Mouse (Mus musculus) lung, adult 2 months (tissue): Measurements from ENCODE around the gene Tpi1. TPM values are rescaled to one million over a fixed set of nuclear protein-coding genes. Genes with fewer than 3 reads are reported as not detected.
"Not testable (repeated sequence)": the region's sequence is repeated elsewhere in the genome, so short reads cannot be mapped to it uniquely, and the experiment has no call there.

ENCODE experiments used
- DNase-seq: peaks from one replicate; pipeline ENCODE4 v3.0.0; 2022
- H3K4me1 ChIP-seq: fragments of 200-500 bp; 2 replicates; pipeline ENCODE4 v1.6.1; 2011; ENCODE audit warnings: low read length; ENCODE audit not compliant: control insufficient read depth, insufficient read depth
- H3K4me3 ChIP-seq: fragments of 200-500 bp; replicated peaks from 2 replicates; pipeline ENCODE3; 2011; ENCODE audit warnings: low read depth, mild to moderate bottlenecking, control low read depth, low read length; ENCODE audit errors: extremely low read depth
- CTCF ChIP-seq: fragments of 200-500 bp; IDR thresholded peaks from 2 replicates; pipeline ENCODE4 v1.5.1; 2011; ENCODE audit warnings: mild to moderate bottlenecking, low read length, control low read depth; ENCODE audit not compliant: insufficient read depth
- POLR2A ChIP-seq: fragments of 200-500 bp; IDR thresholded peaks from 2 replicates; pipeline ENCODE4 v1.6.1; 2011; ENCODE audit warnings: low read depth, mild to moderate bottlenecking, control low read depth, low read length, borderline replicate concordance; ENCODE audit errors: extremely low read depth
- WGBS: fragments of 180-500 bp; shearing (Covaris S2); methylation state at CpG from one replicate; pipeline ENCODE4 v1.1.7; 2018; 5-methylcytosine and 5-hydroxymethylcytosine counted together
- polyA plus RNA-seq: library from polyadenylated mRNA; depleted of rRNA; stranded (reverse); fragments of >200 nt; gene quantifications from 2 replicates; pipeline ENCODE4 v1.2.3, GENCODE M21; 2012

The Tpi1 gene
- polyA plus RNA-seq, 1 experiment = 218 TPM

DNA sequence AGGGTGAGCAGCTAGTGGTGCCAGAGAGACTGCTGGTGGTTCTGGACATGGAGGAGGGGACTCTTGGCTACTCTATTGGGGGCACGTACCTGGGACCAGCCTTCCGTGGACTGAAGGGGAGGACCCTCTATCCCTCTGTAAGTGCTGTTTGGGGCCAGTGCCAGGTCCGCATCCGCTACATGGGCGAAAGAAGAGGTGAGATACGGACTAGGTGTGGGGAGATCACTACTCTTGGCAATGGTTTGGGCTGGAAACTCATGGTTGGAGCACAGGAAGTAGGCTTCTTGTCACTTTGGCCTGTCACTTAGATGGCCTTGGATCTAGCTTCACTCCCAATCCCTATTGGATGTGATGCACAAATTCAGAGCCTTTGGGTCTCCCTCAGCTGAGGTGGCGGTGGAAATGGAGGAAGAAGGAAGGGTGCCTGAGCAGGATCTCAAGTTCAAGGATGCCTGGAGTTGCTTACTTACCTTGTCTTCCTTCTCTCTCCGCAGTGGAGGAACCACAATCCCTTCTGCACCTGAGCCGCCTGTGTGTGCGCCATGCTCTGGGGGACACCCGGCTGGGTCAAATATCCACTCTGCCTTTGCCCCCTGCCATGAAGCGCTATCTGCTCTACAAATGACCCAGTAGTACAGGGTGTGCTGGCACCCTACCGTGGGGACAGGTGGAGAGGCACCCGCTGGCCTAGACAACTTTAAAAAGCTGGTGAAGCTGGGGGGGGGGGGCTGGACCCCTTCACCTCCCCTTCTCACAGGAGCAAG, 4.1 kb downstream of the Tpi1 start:
- no peak for DNase-seq
- TF ChIP-seq CTCF = no peak
- no peak; the same call in 1 of the 2 replicates for TF ChIP-seq POLR2A
- Histone ChIP-seq H3K4me3 (peak overlapping the region; percentile 94), H3K4me1 (peaks cover 20% of the 10 kb centered on the region)
- 49% methylated on average over 14 of the region's 14 CpGs for WGBS

GRCm38 (mm10) chr6:124809052-124809774, 4.9 kb downstream of the Tpi1 start:
- peak; percentile 45 for TF ChIP-seq CTCF
- 0 out of 2 replicates have a peak, but pooled peaks have one; percentile 4 for TF ChIP-seq POLR2A
- peaks cover 20% of the 10 kb centered on the region for H3K4me1 ChIP-seq
- H3K4me3 ChIP-seq = peak overlapping the region; percentile 94
- WGBS = under 1% methylated on average over 35 of the region's 35 CpGs
- peak; percentile 84 for DNase-seq

DNA sequence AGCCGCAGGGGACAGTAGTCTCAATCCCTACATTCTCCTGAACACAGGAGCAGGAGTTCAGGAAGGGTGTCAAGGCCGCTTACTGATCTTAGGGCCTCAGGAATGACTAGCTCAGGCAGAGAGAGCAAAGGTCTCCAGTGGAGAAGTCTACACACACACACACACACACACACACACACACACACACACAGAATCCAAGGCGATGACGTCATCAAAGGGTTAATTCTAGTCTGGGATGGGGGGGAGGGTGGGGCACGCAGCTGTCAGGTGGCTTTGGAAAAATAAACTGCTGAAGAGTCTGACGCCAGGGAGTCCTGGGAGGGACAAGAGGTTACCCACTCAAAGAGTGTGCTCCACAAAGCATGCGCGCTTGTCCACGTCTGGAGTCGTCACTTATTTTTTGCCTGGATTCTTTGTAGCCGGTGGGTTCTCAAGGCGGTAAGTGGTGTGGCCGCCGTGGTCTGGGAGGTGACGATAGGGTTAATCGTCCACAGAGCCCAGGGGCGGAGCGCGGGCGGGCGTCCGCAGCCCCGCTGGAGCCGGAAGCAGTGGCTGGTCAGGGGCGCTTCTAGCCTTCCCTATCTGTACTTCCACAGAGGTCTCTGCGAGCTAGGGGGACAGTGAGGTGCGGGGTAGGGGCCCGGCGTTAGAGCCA, 5.6 kb downstream of the Tpi1 start, which contains the start of gene Spsb2:
Spsb2 (plus strand) TSS at position 304 of the 655 bp plus-strand sequence.
- TF ChIP-seq CTCF (no peak), POLR2A (peak; percentile 46; the same call in 1 of the 2 replicates)
- 3% methylated on average over 29 of the region's 29 CpGs for WGBS
- peak within 1 kb of the TSS; percentile 94 for H3K4me3 ChIP-seq
- H3K4me1 ChIP-seq = peaks cover 20% of the 10 kb centered on the region
- peak; percentile 81 for DNase-seq

GRCm38 (mm10) chr6:124807986-124808357, 6.1 kb downstream of the Tpi1 start:
- DNase-seq = no peak

GRCm38 (mm10) chr6:124807366-124807765, 6.7 kb downstream of the Tpi1 start:
- no peak for TF ChIP-seq POLR2A
- no peak for TF ChIP-seq CTCF
- H3K4me1 ChIP-seq = peaks cover 14% of the 10 kb centered on the region
- WGBS = 68% methylated on average over 4 of the region's 4 CpGs
- DNase-seq = no peak
- no peak overlapping the region for H3K4me3 ChIP-seq

More at GRCm38 (mm10) chr6:124807986-124808357, 6.1 kb downstream of the Tpi1 start:
- Histone ChIP-seq H3K4me1 (peaks cover 17% of the 10 kb centered on the region), H3K4me3 (peak overlapping the region; percentile 94)
- 52% methylated on average over 6 of the region's 6 CpGs for WGBS
- TF ChIP-seq POLR2A (no peak), CTCF (no peak)

DNA sequence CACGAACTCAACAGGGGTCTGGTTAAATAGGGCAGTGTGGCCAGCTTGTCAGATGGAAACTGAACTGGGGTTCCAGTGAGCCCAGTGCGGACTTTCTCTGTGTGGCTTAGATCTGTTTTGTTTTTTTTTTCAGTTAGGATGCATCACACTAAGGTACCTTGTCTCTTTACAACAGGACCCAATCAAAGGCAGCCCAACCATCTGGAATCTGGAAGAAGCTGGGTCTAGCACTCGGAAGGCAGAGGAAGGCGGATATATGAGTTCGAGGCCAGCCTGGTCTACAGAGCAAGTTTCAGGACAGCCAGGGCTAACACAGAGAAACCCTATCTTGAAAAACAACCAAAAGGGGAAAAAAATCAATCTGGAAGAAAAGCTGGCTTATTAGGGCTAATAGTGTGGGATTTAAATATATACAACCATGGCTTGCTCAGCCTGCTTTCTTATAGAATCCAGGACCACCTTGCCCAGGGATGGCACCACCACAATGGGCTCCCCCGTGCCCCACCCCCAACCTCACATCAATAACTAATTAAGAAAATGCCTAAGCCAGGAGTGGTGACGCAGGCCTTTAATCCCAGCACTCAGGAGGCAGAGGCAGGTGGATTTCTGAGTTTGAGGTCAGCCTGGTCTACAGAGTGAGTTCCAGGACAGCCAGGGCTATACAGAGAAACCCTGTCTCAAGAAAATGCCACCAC, 7.5 kb downstream of the Tpi1 start:
- 82% methylated on average over 7 of the region's 7 CpGs for WGBS
- H3K4me1 ChIP-seq = peaks cover 14% of the 10 kb centered on the region
- TF ChIP-seq CTCF = no peak
- no peak for TF ChIP-seq POLR2A
- H3K4me3 ChIP-seq = no peak overlapping the region
- DNase-seq = no peak

DNA sequence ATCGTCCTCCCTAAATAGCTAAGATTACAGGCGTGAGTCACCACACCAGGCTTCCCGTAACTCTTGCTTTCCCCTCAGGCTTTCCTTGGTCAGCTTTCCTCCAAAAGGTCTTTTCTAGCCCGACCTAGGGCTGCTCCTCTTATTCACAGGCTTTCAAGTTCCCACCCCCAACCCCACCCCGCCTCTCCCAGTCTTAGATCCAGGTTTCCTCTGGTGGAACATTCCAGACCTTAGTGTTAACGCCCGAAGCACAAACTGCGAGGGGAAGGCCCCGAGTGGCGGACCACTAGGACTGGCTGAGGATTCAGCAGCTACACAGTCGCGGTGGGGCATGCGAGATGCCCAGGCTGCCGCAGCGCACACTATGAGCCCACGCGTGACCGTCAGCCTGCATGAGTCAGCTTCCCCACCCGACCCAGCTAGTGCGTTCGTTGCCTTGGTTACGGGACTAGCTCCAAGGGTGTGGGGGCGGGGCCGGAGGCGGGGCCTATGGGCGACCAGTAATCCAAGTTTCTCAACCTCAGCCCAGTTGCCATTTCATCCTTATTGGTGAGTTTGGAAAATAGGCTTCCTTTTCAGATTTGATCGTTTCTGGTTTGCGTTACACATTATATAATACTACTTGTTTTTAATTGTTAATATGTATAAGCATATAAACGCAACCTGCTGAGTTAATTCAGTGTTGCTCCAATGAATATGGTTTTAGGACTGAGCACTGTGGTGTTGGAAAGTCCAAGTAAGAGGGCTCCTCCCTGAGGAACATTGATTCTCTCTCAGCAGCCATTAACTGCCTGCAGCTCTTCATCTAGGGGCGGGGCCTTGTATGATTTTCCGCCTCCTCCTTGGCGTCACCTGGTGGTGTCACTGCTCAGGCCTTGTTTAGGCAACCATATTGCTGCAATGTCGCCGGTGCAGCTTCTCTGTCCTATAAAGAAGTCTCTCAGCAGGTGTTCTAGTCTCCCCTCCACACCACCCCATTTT, 8.5 kb downstream of the Tpi1 start:
- DNase-seq = peak; percentile 92
- 3% methylated on average over 34 of the region's 34 CpGs for WGBS
- Histone ChIP-seq H3K4me3 (peak overlapping the region; percentile 61), H3K4me1 (peaks cover 14% of the 10 kb centered on the region)
- TF ChIP-seq POLR2A = peak; percentile 89; the same call in 1 of the 2 replicates
- TF ChIP-seq CTCF = no peak

DNA sequence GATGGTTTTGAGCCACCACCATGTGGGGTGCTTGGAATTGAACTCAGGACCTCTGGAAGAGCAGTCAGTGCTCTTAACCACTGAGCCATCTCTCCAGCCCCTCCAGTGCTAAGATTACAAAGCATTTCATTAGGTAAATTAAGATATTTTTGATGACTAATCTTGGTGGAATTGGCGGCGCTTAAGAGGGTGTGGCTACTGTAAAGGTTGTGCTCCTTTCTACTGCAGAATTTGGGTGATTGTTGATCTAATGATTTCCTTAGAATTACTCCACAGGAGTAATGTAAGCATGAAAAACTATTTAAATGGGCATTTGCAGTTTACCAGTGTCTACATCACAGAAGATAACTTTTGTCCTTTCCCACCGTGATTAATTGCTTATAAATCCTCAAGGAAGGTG, 9.8 kb downstream of the Tpi1 start:
- WGBS = 79% methylated on average over 3 of the region's 3 CpGs

DNA sequence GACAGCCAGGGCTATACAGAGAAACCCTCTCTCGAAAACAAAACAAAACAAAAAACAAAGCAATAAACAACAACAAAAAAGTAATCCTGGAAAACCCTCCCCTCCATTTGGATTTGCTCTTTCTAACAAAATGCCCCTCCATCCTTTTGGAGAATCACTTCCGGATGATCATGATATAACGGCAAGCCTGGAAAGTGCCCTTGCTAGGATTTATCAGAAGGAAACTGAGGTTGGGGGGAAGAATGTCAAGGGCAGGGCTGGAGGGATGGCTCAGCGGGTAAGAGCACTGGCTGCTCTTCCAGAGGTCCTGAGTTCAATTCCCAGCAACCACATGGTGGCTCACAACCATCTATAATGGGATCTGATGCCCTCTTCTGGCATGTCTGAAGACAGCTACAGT, 10.4 kb downstream of the Tpi1 start:
- 96% methylated on average over 4 of the region's 4 CpGs for WGBS
- H3K4me1 ChIP-seq = peaks cover 10% of the 10 kb centered on the region; the same call in 1 of the 2 replicates
- not testable (repeated sequence) for DNase-seq, H3K4me3 ChIP-seq

More for the DNA sequence above, 9.8 kb downstream of the Tpi1 start:
- H3K4me3 ChIP-seq = no peak overlapping the region
- peaks cover 10% of the 10 kb centered on the region; the same call in 1 of the 2 replicates for H3K4me1 ChIP-seq
- DNase-seq = no peak
- TF ChIP-seq CTCF (no peak), POLR2A (no peak)
